Mouse (Mus musculus): Measurements from ENCODE around the gene Nubp1.

DNA sequence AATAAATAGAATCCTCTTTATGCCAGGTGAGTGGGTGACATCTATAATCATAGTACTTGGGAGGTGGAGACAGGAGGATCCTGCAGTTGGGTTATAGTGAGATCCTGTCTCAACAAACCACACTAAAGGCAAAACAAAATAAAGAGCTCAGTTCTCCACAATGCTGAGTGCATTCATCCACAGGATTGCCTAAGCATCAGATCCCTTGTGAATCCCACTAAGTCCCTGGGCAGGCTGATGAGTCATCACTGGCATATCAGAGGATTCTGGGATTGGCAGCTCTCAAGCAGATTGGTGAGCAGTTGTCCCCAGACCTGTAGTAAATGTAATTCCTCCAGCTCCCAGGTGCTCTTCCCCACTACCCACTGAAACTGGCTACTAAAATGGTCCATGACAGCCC is 32.0 kb downstream of the Nubp1 start:
- TF ChIP-seq CTCF (conservative IDR thresholded peaks at IDR 0.05; ENCODE audit: low read length), result no peak
- TF ChIP-seq NANOG (IDR thresholded peaks at IDR 0.05; ENCODE audit: borderline replicate concordance, low read length), result no peak
- no peak for TF ChIP-seq POU5F1 (IDR thresholded peaks at IDR 0.05; ENCODE audit: borderline replicate concordance, low read length)
